Mouse (Mus musculus) heart, embryonic 15.5 days (tissue): Measurements from ENCODE around the gene Wdfy2. TPM values are rescaled to one million over a fixed set of nuclear protein-coding genes. Genes with fewer than 3 reads are reported as not detected.
"Not testable (repeated sequence)": the region's sequence is repeated elsewhere in the genome, so short reads cannot be mapped to it uniquely, and the experiment has no call there.

Experiments
- ATAC-seq: fragments of 200-750 bp; cut with Nextera tagmentation; replicated peaks from 2 replicates; pipeline ENCODE4 v1.8.0; 2017; ENCODE audit warnings: low read depth, moderate TSS enrichment; ENCODE audit not compliant: insufficient number of reproducible peaks, insufficient read depth, low FRiP score
- H3K27ac ChIP-seq: fragments of 300-500 bp; sonication (generic); 2 replicates; pipeline ENCODE4 v1.5.1; 2015; ENCODE audit warnings: mild to moderate bottlenecking, inconsistent platforms
- H3K27me3 ChIP-seq: fragments of 300-500 bp; sonication (generic); 2 replicates; pipeline ENCODE4 v1.6.1; 2015; ENCODE audit warnings: inconsistent platforms
- H3K36me3 ChIP-seq: fragments of 300-500 bp; sonication (generic); 2 replicates; pipeline ENCODE4 v1.6.1; 2015; ENCODE audit warnings: mild to moderate bottlenecking, inconsistent platforms
- H3K4me1 ChIP-seq: fragments of 300-500 bp; sonication (generic); replicated peaks from 2 replicates; pipeline ENCODE4 v1.6.1; 2015; ENCODE audit warnings: inconsistent platforms
- H3K4me2 ChIP-seq: fragments of 300-500 bp; sonication (generic); 2 replicates; pipeline ENCODE4 v1.6.1; 2015; ENCODE audit warnings: inconsistent platforms, mild to moderate bottlenecking, moderate library complexity
- H3K4me3 ChIP-seq: fragments of 300-500 bp; sonication (generic); 2 replicates; pipeline ENCODE4 v1.5.1; 2015; ENCODE audit warnings: mild to moderate bottlenecking, inconsistent platforms
- H3K9ac ChIP-seq: fragments of 300-500 bp; sonication (generic); 2 replicates; pipeline ENCODE4 v1.6.1; 2015; ENCODE audit warnings: mild to moderate bottlenecking, inconsistent platforms
- H3K9me3 ChIP-seq: fragments of 300-500 bp; sonication (generic); replicated peaks from 2 replicates; pipeline ENCODE4 v1.6.1; 2016; ENCODE audit warnings: inconsistent platforms
- WGBS: fragments of 180-500 bp; shearing (Covaris S2); methylation state at CpG from one replicate; pipeline ENCODE4 v1.1.7; 2015; ENCODE audit warnings: mixed read lengths; 5-methylcytosine and 5-hydroxymethylcytosine counted together
- polyA plus RNA-seq: library from polyadenylated mRNA; unstranded; fragments of >200 nt; fragmentation: Nextera tagmentation; extraction: Ambion mirVana; gene quantifications from 2 replicates; pipeline ENCODE4 v1.2.1, GENCODE M21; 2015

Gene Wdfy2
- polyA plus RNA-seq, 1 experiment from 2014 or later = 3.0 TPM

DNA sequence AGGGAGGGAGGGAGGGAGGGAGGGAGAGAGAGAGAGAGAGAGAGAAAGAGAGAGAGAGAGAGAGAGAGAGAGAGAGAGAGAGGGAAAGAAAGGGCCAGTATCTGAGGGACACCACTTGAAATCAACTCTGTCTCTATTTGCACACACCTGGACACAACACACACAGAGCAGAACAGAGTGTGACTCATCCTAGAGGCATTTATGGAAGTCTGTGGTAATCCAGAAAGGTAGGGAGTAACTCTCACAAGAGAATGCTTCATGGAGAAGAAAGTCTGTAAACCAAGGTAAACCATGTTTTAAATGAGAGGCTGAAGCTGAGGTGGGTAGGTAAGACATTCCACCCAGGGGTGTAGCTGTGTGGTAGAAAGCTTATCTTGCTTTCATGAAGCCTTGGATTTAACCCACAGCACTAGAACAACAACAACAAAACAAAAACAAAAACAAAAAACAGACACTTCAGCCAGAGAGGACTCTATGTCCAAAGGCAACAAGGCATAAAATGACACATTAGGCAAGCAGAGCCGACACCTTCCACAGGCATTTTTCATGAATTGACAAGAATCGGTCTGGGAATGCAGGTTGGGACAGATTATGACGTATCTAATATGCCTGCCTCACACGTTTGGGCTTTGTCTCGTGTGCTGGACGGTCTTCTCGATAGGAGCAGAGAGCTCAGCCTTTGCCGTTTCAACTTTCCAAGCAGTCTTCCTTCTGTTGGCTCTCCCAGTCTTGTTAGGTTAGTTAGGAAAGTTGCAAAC, 11.7 kb upstream of the Wdfy2 start:
- Histone ChIP-seq H3K4me2 (no peak overlapping the region), H3K36me3 (no peaks in the 10 kb centered on the region), H3K27me3 (no peaks in the 10 kb centered on the region), H3K9me3 (no peaks in the 10 kb centered on the region), H3K4me1 (no peaks in the 10 kb centered on the region), H3K4me3 (no peak overlapping the region), H3K9ac (no peak overlapping the region), H3K27ac (no peak overlapping the region)
- 84% methylated on average over 8 of the region's 8 CpGs for WGBS
- ATAC-seq = no peak

DNA sequence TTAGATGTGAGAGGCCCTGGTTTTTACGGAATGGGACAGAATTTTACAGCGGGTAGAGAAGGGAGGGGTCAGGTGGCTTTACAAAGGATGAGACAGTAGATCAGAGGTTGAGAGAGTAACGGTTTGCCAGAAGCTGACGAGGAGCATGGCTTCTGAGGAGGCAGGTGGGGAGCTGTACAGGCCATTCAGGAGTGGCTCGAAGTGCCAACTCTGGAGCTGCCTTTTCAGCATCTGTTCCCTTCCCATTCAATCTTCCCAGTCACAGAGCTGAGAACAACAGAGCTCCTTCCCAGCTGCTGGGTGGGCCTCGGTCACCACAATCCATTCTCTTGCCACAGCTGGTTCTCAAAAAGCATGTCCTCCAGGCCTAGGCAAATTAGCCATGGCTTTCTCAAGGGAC, 8.2 kb upstream of the Wdfy2 start:
- Histone ChIP-seq H3K9ac (no peak overlapping the region), H3K27me3 (no peaks in the 10 kb centered on the region), H3K9me3 (no peaks in the 10 kb centered on the region), H3K27ac (no peak overlapping the region), H3K4me1 (0 out of 2 replicates have a peak, but pooled peaks cover 2% of the 10 kb centered on the region), H3K36me3 (no peaks in the 10 kb centered on the region), H3K4me2 (no peak overlapping the region), H3K4me3 (no peak overlapping the region)
- no peak for ATAC-seq
- WGBS = 62% methylated on average over 6 of the region's 6 CpGs

DNA sequence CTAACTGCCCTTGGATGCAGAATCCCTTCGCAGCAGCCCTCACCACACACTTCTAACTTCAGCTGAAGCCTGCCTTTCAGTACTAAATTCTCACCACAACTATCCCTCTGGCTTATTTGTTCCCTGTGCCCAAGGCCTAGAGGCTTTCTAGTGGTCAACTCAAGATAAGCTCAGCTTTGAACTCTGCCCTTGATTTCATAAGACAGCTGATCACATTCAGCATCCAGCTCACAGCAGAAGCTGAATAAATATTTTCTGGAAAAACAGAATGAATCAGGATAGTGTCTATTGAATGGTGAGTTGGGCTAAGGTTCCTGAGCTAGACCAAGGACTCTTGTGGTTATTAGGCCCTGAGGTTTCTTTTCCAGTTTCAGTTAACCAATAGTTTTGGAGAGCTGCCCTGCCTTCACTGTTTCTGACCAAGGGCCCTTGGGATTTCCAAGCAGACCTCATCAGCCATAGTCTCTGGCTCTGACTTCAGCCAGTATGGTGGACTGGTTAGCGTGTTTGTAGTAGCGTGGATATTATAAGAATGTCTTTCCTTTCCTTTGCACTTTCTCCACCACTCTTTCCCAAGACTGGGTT, 5.7 kb upstream of the Wdfy2 start:
- Histone ChIP-seq H3K4me1 (0 out of 2 replicates have a peak, but pooled peaks cover 2% of the 10 kb centered on the region), H3K4me2 (no peak overlapping the region), H3K9me3 (no peaks in the 10 kb centered on the region), H3K4me3 (no peak overlapping the region), H3K9ac (no peak overlapping the region), H3K27me3 (no peaks in the 10 kb centered on the region), H3K36me3 (no peaks in the 10 kb centered on the region), H3K27ac (no peak overlapping the region)
- WGBS = 90% methylated on average over 3 of the region's 3 CpGs
- ATAC-seq = no peak

DNA sequence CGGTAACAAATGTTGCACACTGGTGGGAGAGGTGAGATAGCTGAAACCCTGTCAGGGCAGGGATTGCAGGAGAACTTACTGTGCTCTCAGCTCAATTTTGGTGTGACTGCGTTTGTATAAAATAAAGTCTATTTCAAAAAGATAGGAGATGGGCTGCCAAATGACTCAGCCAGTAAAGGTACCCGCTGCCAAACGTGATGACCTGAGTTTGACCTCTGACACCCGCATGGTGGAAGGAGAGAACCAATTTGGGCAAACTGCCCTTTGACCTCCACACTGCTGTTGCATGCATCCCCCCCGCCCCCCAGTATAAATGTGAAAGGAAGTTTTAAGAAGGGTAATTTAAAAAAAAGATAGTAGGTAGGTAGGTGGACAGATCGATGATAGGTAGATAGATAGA, 4.4 kb upstream of the Wdfy2 start:
- Histone ChIP-seq H3K9me3 (no peaks in the 10 kb centered on the region), H3K9ac (no peak overlapping the region)
- 66% methylated on average over 7 of the region's 7 CpGs for WGBS

DNA sequence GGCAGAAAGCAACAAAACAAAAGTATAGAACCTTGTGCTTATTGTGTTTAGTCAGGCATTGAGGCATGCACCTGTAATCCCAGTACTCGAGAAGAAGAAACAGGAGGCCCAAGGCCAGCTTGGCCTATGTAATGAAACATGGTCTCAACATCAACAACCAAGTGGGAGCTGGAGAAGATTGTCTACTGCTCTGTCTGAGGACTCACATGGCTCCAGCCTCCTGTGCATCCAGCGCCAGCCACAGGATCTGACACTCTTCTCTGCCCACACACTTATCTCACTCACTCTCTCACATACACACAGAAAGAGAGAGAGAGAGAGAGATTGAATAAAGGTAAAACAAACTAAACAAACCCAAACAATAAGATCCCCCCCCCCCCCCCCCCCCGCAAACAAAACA, 3.9 kb upstream of the Wdfy2 start:
- no peaks in the 10 kb centered on the region for H3K27me3 ChIP-seq
- H3K27ac ChIP-seq = no peak overlapping the region
- ATAC-seq = no peak
- H3K9me3 ChIP-seq = no peaks in the 10 kb centered on the region
- H3K4me3 ChIP-seq = no peak overlapping the region
- no peaks in the 10 kb centered on the region for H3K36me3 ChIP-seq
- WGBS = 42% methylated on average over 3 of the region's 3 CpGs
- H3K4me1 ChIP-seq = peaks cover 5% of the 10 kb centered on the region; the same call in 1 of the 2 replicates
- H3K4me2 ChIP-seq = no peak overlapping the region
- H3K9ac ChIP-seq = no peak overlapping the region

More for the DNA sequence above, 4.4 kb upstream of the Wdfy2 start:
- no peak overlapping the region for H3K4me2 ChIP-seq
- no peaks in the 10 kb centered on the region for H3K36me3 ChIP-seq
- H3K27me3 ChIP-seq = no peaks in the 10 kb centered on the region
- H3K27ac ChIP-seq = no peak overlapping the region
- ATAC-seq = no peak
- H3K4me1 ChIP-seq = 0 out of 2 replicates have a peak, but pooled peaks cover 2% of the 10 kb centered on the region
- no peak overlapping the region for H3K4me3 ChIP-seq

DNA sequence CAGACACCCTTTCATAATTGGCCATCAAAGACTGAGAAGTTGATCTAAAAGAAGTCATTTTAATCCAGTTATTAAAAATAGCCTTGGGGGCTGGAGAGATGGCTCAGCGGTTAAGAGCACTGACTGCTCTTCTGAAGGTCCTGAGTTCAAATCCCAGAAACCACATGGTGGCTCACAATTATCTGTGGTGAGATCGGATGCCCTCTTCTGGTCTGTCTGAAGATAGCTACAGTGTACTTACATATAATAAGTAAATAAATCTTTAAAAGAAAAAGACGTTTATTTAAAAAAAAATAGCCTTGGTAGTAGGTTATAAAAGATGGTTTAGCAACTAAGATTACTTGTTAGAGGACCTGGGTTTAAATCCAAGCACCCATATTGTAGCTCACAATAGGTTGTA, 1.7 kb upstream of the Wdfy2 start:
- H3K9me3 ChIP-seq, ATAC-seq, H3K27me3 ChIP-seq, H3K36me3 ChIP-seq, H3K9ac ChIP-seq, H3K4me3 ChIP-seq, H3K4me2 ChIP-seq, H3K27ac ChIP-seq: not testable (repeated sequence)
- peaks cover 10% of the 10 kb centered on the region; the same call in 1 of the 2 replicates for H3K4me1 ChIP-seq
- 75% methylated on average over 3 of the region's 3 CpGs for WGBS

DNA sequence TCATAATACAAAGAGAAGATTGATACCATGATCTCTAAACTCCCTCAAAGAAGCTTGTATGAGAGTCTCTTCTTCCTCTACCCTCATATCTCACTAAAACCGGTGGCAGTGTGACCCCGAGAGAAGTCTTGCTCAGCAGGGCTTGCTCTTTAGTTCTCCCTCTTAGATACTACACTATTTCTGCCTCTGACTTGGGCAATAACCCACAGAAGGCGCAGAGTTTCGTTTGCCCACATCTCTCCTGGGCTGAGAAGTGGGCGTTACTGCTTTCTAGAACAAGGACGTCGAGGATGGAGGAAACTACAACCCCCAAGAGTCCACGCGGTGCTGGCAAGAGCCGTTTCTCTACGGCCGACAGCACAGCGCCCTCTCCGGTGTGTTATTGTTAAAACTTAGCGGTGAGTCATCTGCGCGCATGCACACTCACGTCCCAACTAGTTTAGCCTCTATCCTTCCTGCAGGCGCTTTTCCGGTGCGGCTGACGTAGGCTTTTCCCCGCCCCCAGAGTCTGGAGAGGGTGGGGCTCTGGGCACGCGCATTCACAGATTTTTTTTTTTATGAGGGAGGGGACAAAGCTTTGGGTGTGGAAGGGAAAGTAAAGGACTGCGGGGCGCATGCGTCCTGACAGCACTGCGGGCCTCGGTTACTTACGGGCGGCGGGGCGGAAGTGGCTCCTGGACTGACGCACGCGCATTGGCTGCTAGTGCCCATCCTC, 395 bp upstream of the Wdfy2 start:
- H3K36me3 ChIP-seq = no peaks in the 10 kb centered on the region; the same call in 1 of the 2 replicates
- no peaks in the 10 kb centered on the region for H3K9me3 ChIP-seq
- peak overlapping the region; percentile 86 for H3K4me3 ChIP-seq
- H3K4me2 ChIP-seq = peak overlapping the region; percentile 61
- peak overlapping the region; percentile 78 for H3K27ac ChIP-seq
- peak overlapping the region; percentile 27; the same call in 1 of the 2 replicates for H3K9ac ChIP-seq
- peak; percentile 95 for ATAC-seq
- under 1% methylated on average over 37 of the region's 37 CpGs for WGBS
- H3K27me3 ChIP-seq = no peaks in the 10 kb centered on the region
- H3K4me1 ChIP-seq = peaks cover 11% of the 10 kb centered on the region

DNA sequence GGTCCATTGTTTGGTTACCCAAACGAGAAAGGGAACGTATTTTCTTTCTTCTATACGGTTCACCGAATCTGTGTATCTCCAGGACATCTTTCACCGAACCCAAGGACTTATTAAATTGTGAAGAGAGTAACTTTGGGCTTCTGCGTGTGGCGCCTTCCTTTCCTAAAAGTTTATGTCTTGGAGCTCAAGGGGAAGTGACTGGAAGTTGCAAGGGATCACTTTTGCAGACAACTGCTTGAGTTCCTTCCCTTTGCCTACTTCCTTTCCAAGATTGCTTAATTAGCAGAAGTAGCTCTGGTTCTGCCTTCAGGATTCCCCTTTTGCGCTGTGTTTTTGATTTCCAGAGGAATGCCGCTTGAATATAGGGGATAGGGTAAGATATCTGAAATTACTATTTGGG, 858 bp downstream of the Wdfy2 start:
- peak overlapping the region; percentile 71 for H3K4me2 ChIP-seq
- peak overlapping the region; percentile 81 for H3K9ac ChIP-seq
- H3K4me3 ChIP-seq = peak overlapping the region; percentile 86
- H3K27ac ChIP-seq = peak overlapping the region; percentile 80
- ATAC-seq = no peak
- no peaks in the 10 kb centered on the region for H3K27me3 ChIP-seq
- peaks cover 19% of the 10 kb centered on the region for H3K4me1 ChIP-seq
- 8% methylated on average over 9 of the region's 9 CpGs for WGBS
- H3K9me3 ChIP-seq = no peaks in the 10 kb centered on the region
- no peaks in the 10 kb centered on the region; the same call in 1 of the 2 replicates for H3K36me3 ChIP-seq

DNA sequence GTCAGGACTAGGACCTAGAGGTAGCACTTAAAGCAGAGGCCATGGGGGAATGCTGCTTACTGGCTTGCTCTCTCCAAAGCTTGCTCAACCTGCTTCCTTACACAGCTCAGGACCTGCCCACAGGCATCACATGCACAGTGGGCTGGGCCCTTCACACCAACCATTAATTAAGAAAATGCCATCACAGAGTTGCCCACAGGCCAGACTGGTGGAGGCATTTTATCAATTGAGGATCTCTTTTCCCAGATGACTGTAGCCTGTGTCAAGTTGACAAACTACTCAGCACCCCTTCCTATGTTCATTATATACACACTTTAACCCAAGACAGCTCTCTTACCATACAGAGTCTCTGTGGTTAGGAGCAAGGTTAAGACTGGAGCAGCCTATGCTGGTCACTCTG, 4.2 kb downstream of the Wdfy2 start:
- no peak for ATAC-seq
- Histone ChIP-seq H3K27ac (no peak overlapping the region), H3K9me3 (no peaks in the 10 kb centered on the region), H3K4me2 (no peak overlapping the region), H3K9ac (no peak overlapping the region), H3K36me3 (no peaks in the 10 kb centered on the region; the same call in 1 of the 2 replicates), H3K27me3 (no peaks in the 10 kb centered on the region), H3K4me1 (peaks cover 47% of the 10 kb centered on the region), H3K4me3 (no peak overlapping the region)

DNA sequence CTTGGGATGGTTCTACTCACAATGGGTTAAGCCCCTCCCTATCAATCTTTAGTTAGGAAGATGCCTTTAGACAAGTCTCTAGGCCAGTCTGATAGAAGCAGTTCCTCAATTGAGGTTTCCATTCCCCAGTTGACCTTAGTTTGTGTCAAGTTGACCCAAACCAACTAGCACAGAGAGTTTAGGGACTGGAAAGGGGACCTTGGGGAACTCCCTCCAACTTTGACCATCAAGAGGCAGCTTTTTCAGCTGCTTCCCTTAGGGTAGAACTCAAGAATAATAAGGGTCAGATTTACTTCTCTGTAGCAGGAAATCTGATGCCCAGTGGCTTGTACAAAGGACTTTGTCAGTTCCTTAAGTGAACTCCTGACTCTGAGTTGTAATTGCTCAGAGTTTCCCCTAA, 5.0 kb downstream of the Wdfy2 start:
- Histone ChIP-seq H3K4me3 (no peak overlapping the region), H3K9ac (no peak overlapping the region)
- ATAC-seq = no peak

DNA sequence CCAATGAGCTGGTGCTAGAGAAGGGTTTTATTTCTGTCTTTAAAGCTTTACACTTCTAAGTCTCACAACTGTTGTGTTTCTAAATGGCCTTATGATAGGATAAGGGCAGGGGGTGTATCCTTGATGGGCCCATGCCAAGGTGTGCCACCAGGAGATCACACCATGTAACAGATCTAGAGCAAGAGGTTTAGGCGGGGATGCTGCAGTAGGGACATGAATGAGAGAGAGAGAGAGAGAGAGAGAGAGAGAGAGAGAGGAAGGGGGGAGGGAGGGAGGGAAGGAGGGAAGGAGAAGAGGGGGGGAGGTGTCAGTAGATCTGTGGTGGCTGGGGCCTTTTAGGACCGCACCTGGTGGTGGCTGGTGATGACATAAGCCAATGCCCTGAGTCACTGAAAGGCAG, 5.5 kb downstream of the Wdfy2 start:
- ATAC-seq = no peak
- WGBS = 70% methylated on average over 2 of the region's 2 CpGs
- Histone ChIP-seq H3K4me1 (peaks cover 47% of the 10 kb centered on the region), H3K27me3 (no peaks in the 10 kb centered on the region), H3K4me2 (no peak overlapping the region), H3K9me3 (no peaks in the 10 kb centered on the region), H3K27ac (0 out of 2 replicates have a peak overlapping the region, but pooled peaks have one; percentile 19), H3K9ac (no peak overlapping the region), H3K36me3 (no peaks in the 10 kb centered on the region; the same call in 1 of the 2 replicates), H3K4me3 (no peak overlapping the region)

More for the DNA sequence above, 5.0 kb downstream of the Wdfy2 start:
- Histone ChIP-seq H3K27ac (0 out of 2 replicates have a peak overlapping the region, but pooled peaks have one; percentile 19), H3K9me3 (no peaks in the 10 kb centered on the region), H3K4me1 (peaks cover 47% of the 10 kb centered on the region), H3K4me2 (no peak overlapping the region), H3K27me3 (no peaks in the 10 kb centered on the region), H3K36me3 (no peaks in the 10 kb centered on the region; the same call in 1 of the 2 replicates)
